Mouse (Mus musculus): Measurements from ENCODE around the gene Tbc1d22a.

Gene Tbc1d22a

GRCm38 (mm10) chr15:86507546-86507945 lies 293.3 kb downstream of the Tbc1d22a start:
- DNase-seq (ENCODE audit: low spot score): no peak

DNA sequence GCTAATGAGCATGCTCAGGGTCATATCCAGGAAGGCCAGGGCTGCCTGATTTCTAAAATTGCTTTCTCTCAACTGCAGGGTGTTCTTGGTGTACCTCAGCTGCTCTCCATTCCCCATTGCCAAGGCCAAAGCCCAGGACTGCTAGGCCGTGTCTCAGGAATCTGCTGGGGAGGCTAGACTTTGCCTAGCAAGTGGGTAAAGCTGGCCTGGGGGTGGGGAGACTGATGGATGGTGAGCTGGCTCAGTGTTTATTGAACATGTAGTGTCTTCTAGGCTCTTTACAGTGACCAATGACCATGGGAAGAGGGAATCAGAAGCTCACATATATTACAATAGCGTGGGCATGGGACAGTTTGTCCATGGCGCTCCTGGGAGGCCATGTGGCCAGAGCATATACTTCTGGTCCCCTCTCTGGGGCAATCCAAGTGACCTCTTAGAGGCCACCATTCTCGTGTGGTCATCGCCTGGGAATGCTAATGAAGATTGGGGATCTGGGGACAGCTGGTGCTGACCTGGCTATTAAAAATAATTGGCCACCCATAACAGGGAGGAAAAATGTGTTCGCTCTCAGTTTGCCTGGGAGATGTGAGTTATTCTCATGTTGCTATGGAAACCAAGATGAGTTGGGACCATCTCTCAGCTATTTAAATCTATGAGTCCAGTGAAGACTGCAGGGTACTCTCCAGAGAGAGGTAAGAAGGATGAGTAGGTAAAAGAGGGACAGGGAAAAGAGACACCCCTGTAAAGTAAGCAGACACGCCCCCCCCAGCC lies 294.3 kb downstream of the Tbc1d22a start:
- no peak for DNase-seq (ENCODE audit: low spot score)

DNA sequence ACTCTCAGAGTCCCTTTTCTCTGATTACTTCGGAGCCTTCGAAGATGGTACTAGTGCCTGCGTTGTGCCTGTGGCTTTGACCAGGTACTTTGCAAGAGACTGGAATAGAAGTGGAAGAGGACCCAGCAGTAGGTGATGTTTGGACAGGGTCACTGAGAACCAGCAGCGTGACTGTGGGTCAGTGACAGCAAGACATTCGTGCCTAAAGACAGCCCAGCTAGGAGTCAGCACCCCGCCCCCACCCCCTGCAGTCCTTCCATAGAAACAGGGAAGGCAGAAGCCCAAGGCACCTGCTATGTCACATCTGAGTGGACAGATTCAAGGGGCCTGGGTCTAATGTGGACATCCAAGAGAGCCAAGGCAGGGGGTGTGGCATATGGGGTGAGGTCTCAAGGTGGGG lies 295.3 kb downstream of the Tbc1d22a start:
- no peak for DNase-seq (ENCODE audit: low spot score)

- no peak for DNase-seq (ENCODE audit: low spot score)
Measured at GRCm38 (mm10) chr15:86511181-86511580, 296.9 kb downstream of the Tbc1d22a start.

GRCm38 (mm10) chr15:86513336-86513735 lies 299.1 kb downstream of the Tbc1d22a start:
- no peak for DNase-seq (ENCODE audit: low spot score)

- no peak for DNase-seq (ENCODE audit: low spot score)
Measured at GRCm38 (mm10) chr15:86520201-86520600, 305.9 kb downstream of the Tbc1d22a start.

DNA sequence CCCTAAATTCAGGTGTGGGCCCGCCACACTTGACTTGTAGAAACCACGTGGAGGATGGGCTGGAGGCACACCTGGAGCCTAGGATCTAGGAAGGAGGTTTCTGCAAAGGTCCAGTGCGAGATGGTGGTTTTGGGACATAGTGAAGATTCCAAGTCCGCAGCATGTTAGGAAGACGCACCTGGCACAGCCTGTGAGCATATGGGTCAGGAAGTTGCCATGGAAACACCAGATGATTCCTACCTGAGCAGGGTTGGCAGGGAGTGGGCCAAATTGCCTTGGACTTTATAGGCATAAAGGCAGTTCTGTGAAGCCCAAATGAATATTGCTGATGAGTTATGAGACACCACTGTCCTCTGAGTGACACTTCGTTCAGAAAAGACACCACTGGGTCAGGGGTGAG lies 321.1 kb downstream of the Tbc1d22a start:
- DNase-seq (ENCODE audit: low spot score): no peak

DNA sequence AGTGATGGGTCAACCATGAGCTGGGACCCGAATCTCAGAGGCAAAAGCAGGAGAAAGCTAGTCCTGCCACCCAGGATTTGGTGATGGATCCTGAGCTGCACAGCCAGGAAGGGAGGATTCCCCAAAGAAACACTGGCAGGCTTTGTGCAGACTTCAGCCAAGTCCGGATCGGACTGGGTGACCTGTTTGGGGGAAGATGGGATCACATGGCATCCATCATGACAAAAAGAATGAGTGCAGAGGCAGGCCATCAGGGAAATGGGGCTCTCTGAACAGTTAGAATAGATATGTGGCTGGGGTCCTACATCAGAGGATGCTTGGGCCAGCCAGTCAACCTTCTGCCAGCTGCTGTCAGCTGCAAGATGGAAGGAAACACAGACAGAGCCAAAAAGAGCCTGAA lies 328.1 kb downstream of the Tbc1d22a start:
- no peak for DNase-seq (ENCODE audit: low spot score)

- no peak for DNase-seq (ENCODE audit: low spot score)
Measured at GRCm38 (mm10) chr15:86544122-86544795, 330.0 kb downstream of the Tbc1d22a start.
